Mouse (Mus musculus): ENCODE measurements around the gene Ephb4. TPM values are rescaled to one million over a fixed set of nuclear protein-coding genes. Genes with fewer than 3 reads are reported as not detected.
A peak's percentile ranks its signal among the peaks of the same experiment; 100 is the strongest.

Gene Ephb4
- total and polyA plus RNA-seq, 2 experiments from 2014 or later: 5.5 to 18.3 TPM

GRCm38 (mm10) chr5:137383441-137383840, 33.5 kb downstream of the Ephb4 start:
- DNase-seq (ENCODE audit: low spot score): no peak

GRCm38 (mm10) chr5:137386712-137387111, 36.8 kb downstream of the Ephb4 start:
- TF ChIP-seq CTCF (IDR thresholded peaks at IDR 0.05; ENCODE audit: low read depth): no peak
- no peaks in the 10 kb centered on the region for H3K36me3 ChIP-seq (ENCODE audit: insufficient read depth, low read length)
- H3K9me3 ChIP-seq (ENCODE audit: low read length): no peaks in the 10 kb centered on the region
- H3K9ac ChIP-seq (replicated peaks; ENCODE audit: low read length): no peak overlapping the region
- H3K4me3 ChIP-seq (ENCODE audit: low read length): no peak overlapping the region
- DNase-seq (ENCODE audit: low spot score) (no peak), ATAC-seq (no peak)
- H3K4me2 ChIP-seq (ENCODE audit: low read depth, low read length): no peak overlapping the region
- no peaks in the 10 kb centered on the region for H3K4me1 ChIP-seq (ENCODE audit: insufficient read depth, low read length)
- WGBS: 81% methylated on average over 7 of the region's 7 CpGs
- no peak overlapping the region for H3K27ac ChIP-seq
- H3K27me3 ChIP-seq (ENCODE audit: insufficient read depth, low read length): no peaks in the 10 kb centered on the region

More at GRCm38 (mm10) chr5:137383441-137383840, 33.5 kb downstream of the Ephb4 start:
- Histone ChIP-seq H3K9me3 (ENCODE audit: low read length) (no peaks in the 10 kb centered on the region), H3K27me3 (ENCODE audit: insufficient read depth, low read length) (no peaks in the 10 kb centered on the region), H3K9ac (replicated peaks; ENCODE audit: low read length) (no peak overlapping the region), H3K4me1 (ENCODE audit: insufficient read depth, low read length) (no peaks in the 10 kb centered on the region), H3K4me2 (ENCODE audit: low read depth, low read length) (no peak overlapping the region), H3K27ac (no peak overlapping the region), H3K4me3 (ENCODE audit: low read length) (no peak overlapping the region), H3K36me3 (ENCODE audit: insufficient read depth, low read length) (no peaks in the 10 kb centered on the region)
- no peak for ATAC-seq
- WGBS: 79% methylated on average over 7 of the region's 7 CpGs
- no peak for TF ChIP-seq CTCF (IDR thresholded peaks at IDR 0.05; ENCODE audit: low read depth)

- Histone ChIP-seq H3K4me2 (ENCODE audit: low read depth, low read length) (no peak overlapping the region), H3K27me3 (ENCODE audit: insufficient read depth, low read length) (no peaks in the 10 kb centered on the region; the same call in 1 of the 2 replicates), H3K9me3 (ENCODE audit: low read length) (no peaks in the 10 kb centered on the region), H3K27ac (no peak overlapping the region), H3K4me1 (ENCODE audit: insufficient read depth, low read length) (no peaks in the 10 kb centered on the region), H3K36me3 (ENCODE audit: insufficient read depth, low read length) (no peaks in the 10 kb centered on the region), H3K9ac (replicated peaks; ENCODE audit: low read length) (no peak overlapping the region), H3K4me3 (ENCODE audit: low read length) (no peak overlapping the region)
- no peak for TF ChIP-seq CTCF (IDR thresholded peaks at IDR 0.05; ENCODE audit: low read depth)
- ATAC-seq: no peak
- 84% methylated on average over 8 of the region's 8 CpGs for WGBS
- no peak for DNase-seq (ENCODE audit: low spot score)
Observed at GRCm38 (mm10) chr5:137391641-137392040, 41.7 kb downstream of the Ephb4 start.

GRCm38 (mm10) chr5:137394456-137394855, 44.5 kb downstream of the Ephb4 start:
- H3K4me2 ChIP-seq (ENCODE audit: low read depth, low read length): no peak overlapping the region
- no peak overlapping the region for H3K9ac ChIP-seq (replicated peaks; ENCODE audit: low read length)
- no peak overlapping the region for H3K27ac ChIP-seq
- no peak overlapping the region for H3K4me3 ChIP-seq (ENCODE audit: low read length)
- H3K9me3 ChIP-seq (ENCODE audit: low read length): no peaks in the 10 kb centered on the region
- no peaks in the 10 kb centered on the region for H3K36me3 ChIP-seq (ENCODE audit: insufficient read depth, low read length)
- no peaks in the 10 kb centered on the region; the same call in 1 of the 2 replicates for H3K27me3 ChIP-seq (ENCODE audit: insufficient read depth, low read length)
- DNase-seq (ENCODE audit: low spot score) (no peak), ATAC-seq (no peak)
- WGBS: 40% methylated on average over 7 of the region's 7 CpGs
- no peaks in the 10 kb centered on the region for H3K4me1 ChIP-seq (ENCODE audit: insufficient read depth, low read length)
- TF ChIP-seq CTCF (IDR thresholded peaks at IDR 0.05; ENCODE audit: low read depth): no peak

- no peak for TF ChIP-seq CTCF (IDR thresholded peaks at IDR 0.05; ENCODE audit: low read depth)
- Histone ChIP-seq H3K4me1 (ENCODE audit: insufficient read depth, low read length) (peaks cover 4% of the 10 kb centered on the region), H3K27me3 (ENCODE audit: insufficient read depth, low read length) (no peaks in the 10 kb centered on the region), H3K9me3 (ENCODE audit: low read length) (no peaks in the 10 kb centered on the region), H3K4me3 (ENCODE audit: low read length) (no peak overlapping the region), H3K9ac (replicated peaks; ENCODE audit: low read length) (no peak overlapping the region), H3K27ac (no peak overlapping the region), H3K4me2 (ENCODE audit: low read depth, low read length) (no peak overlapping the region), H3K36me3 (ENCODE audit: insufficient read depth, low read length) (no peaks in the 10 kb centered on the region)
- ATAC-seq (no peak), DNase-seq (ENCODE audit: low spot score) (no peak)
- WGBS: 71% methylated on average over 2 of the region's 2 CpGs
Observed at GRCm38 (mm10) chr5:137404081-137404480, 54.2 kb downstream of the Ephb4 start.

- peaks cover 4% of the 10 kb centered on the region for H3K4me1 ChIP-seq (ENCODE audit: insufficient read depth, low read length)
- 29% methylated on average over 6 of the region's 6 CpGs for WGBS
- H3K9me3 ChIP-seq (ENCODE audit: low read length): no peaks in the 10 kb centered on the region
- DNase-seq (ENCODE audit: low spot score): peak; percentile 34
- H3K27me3 ChIP-seq (ENCODE audit: insufficient read depth, low read length): no peaks in the 10 kb centered on the region
- H3K9ac ChIP-seq (replicated peaks; ENCODE audit: low read length): no peak overlapping the region
- ATAC-seq: no peak
- H3K27ac ChIP-seq: no peak overlapping the region
- no peak overlapping the region for H3K4me2 ChIP-seq (ENCODE audit: low read depth, low read length)
- no peak overlapping the region for H3K4me3 ChIP-seq (ENCODE audit: low read length)
- no peak for TF ChIP-seq CTCF (IDR thresholded peaks at IDR 0.05; ENCODE audit: low read depth)
- H3K36me3 ChIP-seq (ENCODE audit: insufficient read depth, low read length): no peaks in the 10 kb centered on the region
Observed at GRCm38 (mm10) chr5:137409451-137409850, 59.5 kb downstream of the Ephb4 start.

- H3K36me3 ChIP-seq (ENCODE audit: insufficient read depth, low read length): no peaks in the 10 kb centered on the region
- H3K9ac ChIP-seq (replicated peaks; ENCODE audit: low read length): no peak overlapping the region
- ATAC-seq (no peak), DNase-seq (ENCODE audit: low spot score) (no peak)
- peaks cover 4% of the 10 kb centered on the region for H3K4me1 ChIP-seq (ENCODE audit: insufficient read depth, low read length)
- no peaks in the 10 kb centered on the region for H3K9me3 ChIP-seq (ENCODE audit: low read length)
- WGBS: 67% methylated on average over 3 of the region's 3 CpGs
- TF ChIP-seq CTCF (IDR thresholded peaks at IDR 0.05; ENCODE audit: low read depth): no peak
- no peak overlapping the region for H3K4me3 ChIP-seq (ENCODE audit: low read length)
- H3K27me3 ChIP-seq (ENCODE audit: insufficient read depth, low read length): no peaks in the 10 kb centered on the region
- no peak overlapping the region for H3K4me2 ChIP-seq (ENCODE audit: low read depth, low read length)
- H3K27ac ChIP-seq: no peak overlapping the region
Observed at GRCm38 (mm10) chr5:137410066-137410465, 60.2 kb downstream of the Ephb4 start.

Data from hindbrain, postnatal 0 days (tissue).